Mouse (Mus musculus) hindbrain, embryonic 11.5 days (tissue): ENCODE data around the gene Mgat3. TPM values are rescaled to one million over a fixed set of nuclear protein-coding genes. Genes with fewer than 3 reads are reported as not detected.

Experiments
- ATAC-seq: fragments of 200-750 bp; cut with Nextera tagmentation; 2 replicates; pipeline ENCODE4 v1.8.0; 2017; ENCODE audit warnings: mild to moderate bottlenecking, moderate TSS enrichment, moderate library complexity; ENCODE audit not compliant: low FRiP score
- DNase-seq: peaks from one replicate; pipeline ENCODE4 v3.0.0-alpha.2; 2015; ENCODE audit warnings: low spot score
- H3K27ac ChIP-seq: fragments of 300-500 bp; sonication (generic); 2 replicates; pipeline ENCODE4 v1.5.1; 2014; ENCODE audit warnings: mild to moderate bottlenecking, low read depth, low read length
- H3K27me3 ChIP-seq: fragments of 300-500 bp; sonication (generic); 2 replicates; pipeline ENCODE4 v1.6.1; 2014; ENCODE audit warnings: mild to moderate bottlenecking, low read length, moderate library complexity, mixed read lengths; ENCODE audit not compliant: control insufficient read depth, insufficient read depth
- H3K36me3 ChIP-seq: fragments of 300-500 bp; sonication (generic); 2 replicates; pipeline ENCODE4 v1.6.1; 2014; ENCODE audit warnings: mild to moderate bottlenecking, low read length, moderate library complexity, mixed read lengths; ENCODE audit not compliant: control insufficient read depth, insufficient read depth
- H3K4me1 ChIP-seq: fragments of 300-500 bp; sonication (generic); replicated peaks from 2 replicates; pipeline ENCODE4 v1.6.1; 2014; ENCODE audit warnings: low read length, mixed read lengths; ENCODE audit not compliant: control insufficient read depth, insufficient read depth
- H3K4me2 ChIP-seq: fragments of 300-500 bp; sonication (generic); replicated peaks from 2 replicates; pipeline ENCODE4 v1.6.1; 2014; ENCODE audit warnings: mild to moderate bottlenecking, low read depth, low read length
- H3K4me3 ChIP-seq: fragments of 300-500 bp; sonication (generic); 2 replicates; pipeline ENCODE4 v1.5.1; 2014; ENCODE audit warnings: low read depth, low read length
- H3K9ac ChIP-seq: fragments of 300-500 bp; sonication (generic); 2 replicates; pipeline ENCODE4 v1.6.1; 2014; ENCODE audit warnings: low read depth, low read length
- H3K9me3 ChIP-seq: fragments of 300-500 bp; sonication (generic); 2 replicates; pipeline ENCODE4 v1.6.1; 2016; ENCODE audit warnings: low read length; ENCODE audit not compliant: control insufficient read depth
- WGBS: fragments of 180-500 bp; shearing (Covaris S2); extraction: QIAGEN DNeasy Blood & Tissue Kit; methylation state at CpG from one replicate; pipeline ENCODE4 v1.1.7; 2014; 5-methylcytosine and 5-hydroxymethylcytosine counted together
- polyA plus RNA-seq: library from polyadenylated mRNA; unstranded; fragments of >200 nt; fragmentation: Nextera tagmentation; extraction: Ambion mirVana; gene quantifications from 2 replicates; pipeline ENCODE4 v1.2.1, GENCODE M21; 2014

Gene Mgat3
- polyA plus RNA-seq, 1 experiment from 2014 or later, result 9.8 TPM

DNA sequence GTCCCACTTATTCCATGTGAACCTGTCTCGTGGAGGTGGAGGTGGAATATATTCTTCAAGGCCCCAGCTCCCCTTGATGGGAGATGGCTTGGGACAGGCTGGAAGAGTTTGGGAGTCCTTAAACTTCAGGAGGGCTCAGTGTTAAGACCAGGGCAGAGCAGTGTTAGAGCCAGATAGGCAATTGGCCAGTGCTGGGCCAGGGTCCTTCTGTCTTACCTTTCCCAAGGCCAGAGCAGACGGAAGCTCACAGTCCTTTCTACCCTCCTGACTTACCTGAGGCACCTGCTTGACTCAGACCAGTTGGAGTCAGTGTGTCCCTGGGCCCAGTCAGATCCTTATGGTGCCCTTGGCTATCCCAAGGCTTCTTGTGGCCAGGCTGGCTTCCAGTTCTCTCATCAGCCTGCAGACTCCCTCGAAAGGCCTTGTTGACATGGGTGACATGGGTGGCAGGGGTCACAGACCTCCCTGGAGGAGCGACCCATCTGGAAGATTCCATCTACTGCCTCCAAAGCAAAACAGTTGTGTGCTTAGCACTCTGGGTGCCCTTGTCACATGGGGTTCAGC lies 11.0 kb upstream of the Mgat3 start:
- no peaks in the 10 kb centered on the region for H3K27me3 ChIP-seq
- peaks cover 10% of the 10 kb centered on the region for H3K36me3 ChIP-seq
- ATAC-seq, result no peak
- H3K9me3 ChIP-seq, result no peaks in the 10 kb centered on the region
- no peak overlapping the region for H3K4me3 ChIP-seq
- no peak overlapping the region for H3K9ac ChIP-seq
- no peak for DNase-seq
- WGBS, result 83% methylated on average over 4 of the region's 4 CpGs
- H3K4me2 ChIP-seq, result no peak overlapping the region
- H3K4me1 ChIP-seq, result 0 out of 2 replicates have a peak, but pooled peaks cover 3% of the 10 kb centered on the region
- no peak overlapping the region for H3K27ac ChIP-seq

DNA sequence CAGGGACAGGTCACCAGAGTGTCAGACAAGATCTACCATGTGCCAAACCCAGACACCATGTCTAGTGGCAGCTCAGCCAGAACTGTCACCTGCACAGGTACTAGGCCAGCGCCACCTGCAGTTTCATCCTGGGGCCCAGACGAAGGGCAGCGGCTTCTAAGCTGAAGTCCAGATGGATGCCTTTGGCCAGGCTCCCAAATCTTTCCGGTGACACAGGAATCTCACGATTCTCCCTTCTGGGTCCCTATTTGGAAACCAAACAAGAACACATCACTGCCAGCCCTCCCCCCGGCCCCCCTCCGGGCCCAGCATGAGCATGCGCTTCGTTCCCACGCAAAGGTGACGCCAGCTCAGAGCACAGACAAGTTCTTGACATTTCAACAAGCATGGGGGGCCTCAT lies 10.2 kb upstream of the Mgat3 start:
- Histone ChIP-seq H3K4me3 (no peak overlapping the region), H3K27me3 (no peaks in the 10 kb centered on the region), H3K4me1 (0 out of 2 replicates have a peak, but pooled peaks cover 3% of the 10 kb centered on the region), H3K27ac (no peak overlapping the region), H3K9me3 (no peaks in the 10 kb centered on the region), H3K4me2 (no peak overlapping the region), H3K36me3 (peaks cover 9% of the 10 kb centered on the region), H3K9ac (no peak overlapping the region)
- DNase-seq, result no peak
- WGBS, result 81% methylated on average over 11 of the region's 11 CpGs
- no peak for ATAC-seq

DNA sequence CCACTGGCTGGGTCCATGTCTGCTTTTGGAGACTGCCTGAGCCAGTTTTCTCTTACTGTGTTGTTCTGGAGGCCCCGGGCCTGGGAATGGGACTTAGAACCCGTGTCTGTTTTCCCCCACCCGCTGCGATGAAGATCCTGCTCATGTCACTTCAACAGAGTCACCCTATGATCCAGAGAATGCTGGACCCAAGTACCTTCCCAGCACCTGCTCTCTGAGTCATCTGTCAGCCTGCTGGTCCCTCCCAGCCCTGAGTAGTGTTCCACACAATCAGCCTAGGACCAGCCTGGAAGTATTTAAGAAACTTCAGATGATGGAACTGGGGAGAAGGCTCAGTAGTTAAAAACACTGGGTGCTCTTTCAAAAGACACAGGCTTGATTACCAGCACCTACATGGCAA lies 9.8 kb upstream of the Mgat3 start:
- Histone ChIP-seq H3K9ac (no peak overlapping the region), H3K4me2 (no peak overlapping the region), H3K27me3 (no peaks in the 10 kb centered on the region), H3K9me3 (no peaks in the 10 kb centered on the region), H3K36me3 (0 out of 2 replicates have a peak, but pooled peaks cover 5% of the 10 kb centered on the region), H3K4me3 (no peak overlapping the region), H3K27ac (no peak overlapping the region), H3K4me1 (0 out of 2 replicates have a peak, but pooled peaks cover 3% of the 10 kb centered on the region)
- ATAC-seq, result no peak
- WGBS, result 84% methylated on average over 4 of the region's 4 CpGs
- DNase-seq, result no peak

DNA sequence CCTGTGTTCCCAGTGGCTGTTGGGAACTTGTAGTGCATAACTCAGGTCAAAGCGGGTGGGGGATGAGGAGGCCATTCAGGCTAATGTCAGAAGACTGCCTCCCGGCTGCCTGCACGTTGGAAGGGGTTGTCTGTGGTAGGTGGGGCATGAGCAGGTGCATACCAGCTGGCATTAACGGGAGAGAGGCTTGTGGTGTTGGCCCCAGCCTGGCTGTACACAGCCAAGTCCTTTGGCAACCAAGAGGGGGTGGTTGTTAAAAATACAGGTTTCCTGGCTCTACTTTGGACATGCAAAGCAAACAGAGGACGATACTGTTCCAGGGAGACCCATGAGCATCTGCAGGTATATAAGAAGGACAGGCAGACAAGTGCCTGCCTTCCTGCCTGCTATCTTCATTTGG lies 8.1 kb upstream of the Mgat3 start:
- ATAC-seq, result no peak
- Histone ChIP-seq H3K36me3 (0 out of 2 replicates have a peak, but pooled peaks cover 5% of the 10 kb centered on the region), H3K4me1 (no peaks in the 10 kb centered on the region), H3K27me3 (no peaks in the 10 kb centered on the region), H3K27ac (no peak overlapping the region), H3K4me3 (no peak overlapping the region), H3K9ac (no peak overlapping the region), H3K4me2 (no peak overlapping the region), H3K9me3 (no peaks in the 10 kb centered on the region)
- no peak for DNase-seq
- whole genome bisulfite sequencing, result 61% methylated on average over 5 of the region's 5 CpGs

GRCm38 (mm10) chr15:80169484-80169883 lies 4.0 kb upstream of the Mgat3 start:
- Histone ChIP-seq H3K4me3 (no peak overlapping the region), H3K4me2 (no peak overlapping the region), H3K9me3 (no peaks in the 10 kb centered on the region), H3K9ac (no peak overlapping the region), H3K36me3 (no peaks in the 10 kb centered on the region), H3K27me3 (no peaks in the 10 kb centered on the region), H3K4me1 (no peaks in the 10 kb centered on the region), H3K27ac (no peak overlapping the region)
- ATAC-seq (no peak), DNase-seq (no peak)
- WGBS, result 95% methylated on average over 1 of the region's 1 CpGs

- H3K9me3 ChIP-seq, result no peaks in the 10 kb centered on the region
- 0 out of 2 replicates have a peak, but pooled peaks cover 2% of the 10 kb centered on the region for H3K4me1 ChIP-seq
- no peak overlapping the region for H3K27ac ChIP-seq
- H3K36me3 ChIP-seq, result no peaks in the 10 kb centered on the region
- DNase-seq (no peak), ATAC-seq (no peak)
- H3K4me2 ChIP-seq, result no peak overlapping the region
- no peak overlapping the region for H3K9ac ChIP-seq
- H3K27me3 ChIP-seq, result no peaks in the 10 kb centered on the region
- no peak overlapping the region for H3K4me3 ChIP-seq
- 42% methylated on average over 4 of the region's 4 CpGs for WGBS
These were observed 3.2 kb upstream of the Mgat3 start for GRCm38 (mm10) chr15:80170357-80170756.

- no peaks in the 10 kb centered on the region for H3K27me3 ChIP-seq
- DNase-seq (peak; percentile 21), ATAC-seq (no peak)
- WGBS, result 9% methylated on average over 8 of the region's 8 CpGs
- H3K27ac ChIP-seq, result no peak overlapping the region
- no peak overlapping the region for H3K4me2 ChIP-seq
- H3K9me3 ChIP-seq, result no peaks in the 10 kb centered on the region
- 0 out of 2 replicates have a peak, but pooled peaks cover 2% of the 10 kb centered on the region for H3K4me1 ChIP-seq
- H3K4me3 ChIP-seq, result no peak overlapping the region
- no peak overlapping the region for H3K9ac ChIP-seq
- H3K36me3 ChIP-seq, result no peaks in the 10 kb centered on the region
These were observed 2.2 kb upstream of the Mgat3 start for GRCm38 (mm10) chr15:80171286-80171685.

DNA sequence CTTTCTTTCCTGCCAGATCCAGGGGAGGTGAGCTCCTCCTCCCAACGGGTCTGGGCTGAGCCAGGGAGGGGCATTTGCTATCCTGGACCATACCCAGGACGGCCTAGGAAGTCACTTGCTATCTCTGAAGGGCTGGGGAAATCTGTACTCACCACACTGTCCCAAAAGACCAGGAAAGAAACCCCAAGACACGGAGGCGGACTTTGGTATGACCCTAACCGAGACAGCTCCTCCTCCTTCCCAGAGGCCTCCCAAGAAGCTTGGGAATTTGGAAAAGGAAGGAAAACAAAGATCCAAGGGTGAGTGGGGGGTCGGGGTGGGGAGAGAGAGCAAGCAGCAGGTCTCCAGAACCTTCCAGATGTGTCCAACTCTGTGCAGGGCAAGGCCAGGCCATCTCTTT lies 1.7 kb upstream of the Mgat3 start:
- ATAC-seq, result no peak
- H3K9me3 ChIP-seq, result no peaks in the 10 kb centered on the region
- H3K27me3 ChIP-seq, result no peaks in the 10 kb centered on the region
- H3K36me3 ChIP-seq, result no peaks in the 10 kb centered on the region
- H3K9ac ChIP-seq, result no peak overlapping the region
- 0 out of 2 replicates have a peak, but pooled peaks cover 2% of the 10 kb centered on the region for H3K4me1 ChIP-seq
- H3K27ac ChIP-seq, result no peak overlapping the region
- DNase-seq, result no peak
- no peak overlapping the region for H3K4me3 ChIP-seq
- H3K4me2 ChIP-seq, result no peak overlapping the region
- 17% methylated on average over 6 of the region's 6 CpGs for WGBS
